Mouse (Mus musculus) kidney, embryonic 16.5 days (tissue): ENCODE data around the gene Rab20. TPM values are rescaled to one million over a fixed set of nuclear protein-coding genes. Genes with fewer than 3 reads are reported as not detected.
A peak's percentile ranks its signal among the peaks of the same experiment; 100 is the strongest.
"Not testable (repeated sequence)": the region's sequence is repeated elsewhere in the genome, so short reads cannot be mapped to it uniquely, and the experiment has no call there.

Source experiments
- ATAC-seq: fragments of 200-750 bp; cut with Nextera tagmentation; 2 replicates; pipeline ENCODE4 v1.8.0; 2017; ENCODE audit warnings: moderate TSS enrichment; ENCODE audit not compliant: low FRiP score, low TSS enrichment
- H3K27ac ChIP-seq: fragments of 300-500 bp; sonication (generic); 2 replicates; pipeline ENCODE4 v1.5.1; 2014; ENCODE audit warnings: low read length
- H3K27me3 ChIP-seq: fragments of 300-500 bp; sonication (generic); 2 replicates; pipeline ENCODE4 v1.6.1; 2014; ENCODE audit warnings: low read length, control low read depth, mixed read lengths; ENCODE audit not compliant: insufficient read depth
- H3K36me3 ChIP-seq: fragments of 300-500 bp; sonication (generic); 2 replicates; pipeline ENCODE4 v1.6.1; 2014; ENCODE audit warnings: low read length, control low read depth, mixed read lengths; ENCODE audit not compliant: insufficient read depth
- H3K4me1 ChIP-seq: fragments of 300-500 bp; sonication (generic); 2 replicates; pipeline ENCODE4 v1.6.1; 2014; ENCODE audit warnings: low read length, control low read depth, mixed read lengths; ENCODE audit not compliant: insufficient read depth
- H3K4me2 ChIP-seq: fragments of 300-500 bp; sonication (generic); replicated peaks from 2 replicates; pipeline ENCODE4 v1.6.1; 2014; ENCODE audit warnings: low read depth, low read length
- H3K4me3 ChIP-seq: fragments of 300-500 bp; sonication (generic); 2 replicates; pipeline ENCODE4 v1.5.1; 2014; ENCODE audit warnings: mild to moderate bottlenecking, low read length
- H3K9ac ChIP-seq: fragments of 300-500 bp; sonication (generic); replicated peaks from 2 replicates; pipeline ENCODE4 v1.6.1; 2014; ENCODE audit warnings: low read length
- H3K9me3 ChIP-seq: fragments of 300-500 bp; sonication (generic); 2 replicates; pipeline ENCODE4 v1.6.1; 2016; ENCODE audit warnings: low read length, control low read depth
- WGBS: fragments of 180-500 bp; shearing (Covaris S2); extraction: QIAGEN DNeasy Blood & Tissue Kit; methylation state at CpG from one replicate; pipeline ENCODE4 v1.1.7; 2014; 5-methylcytosine and 5-hydroxymethylcytosine counted together
- polyA plus RNA-seq: library from polyadenylated mRNA; unstranded; fragments of >200 nt; fragmentation: Nextera tagmentation; extraction: Ambion mirVana; gene quantifications from 2 replicates; pipeline ENCODE4 v1.2.1, GENCODE M21; 2015

The Rab20 gene
- polyA plus RNA-seq, 1 experiment from 2014 or later = 37.3 TPM

DNA sequence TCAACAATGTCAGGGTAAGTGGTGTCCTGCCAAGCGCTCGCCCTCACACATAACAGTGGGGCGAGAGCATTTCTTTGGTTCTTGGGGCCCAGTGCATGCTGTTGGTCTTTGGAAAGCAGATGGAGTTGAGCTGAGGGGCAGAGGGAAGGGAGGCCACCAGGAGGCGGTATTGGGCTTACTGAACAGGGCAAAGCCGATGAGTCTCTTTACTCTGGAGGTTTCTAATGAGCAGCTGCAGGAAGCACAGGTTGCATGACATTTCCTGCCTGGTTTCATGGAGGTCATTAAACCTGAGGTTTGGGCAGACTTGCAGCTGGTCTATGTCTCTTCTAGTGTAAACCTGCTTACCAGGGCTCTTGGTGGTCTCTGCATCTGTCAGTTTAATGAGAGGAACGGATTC lies 28.3 kb upstream of the Rab20 start:
- no peaks in the 10 kb centered on the region for H3K4me1 ChIP-seq
- peak; percentile 44; the same call in 1 of the 2 replicates for ATAC-seq
- H3K4me2 ChIP-seq = no peak overlapping the region
- no peaks in the 10 kb centered on the region for H3K9me3 ChIP-seq
- no peak overlapping the region for H3K4me3 ChIP-seq
- no peak overlapping the region for H3K27ac ChIP-seq
- H3K9ac ChIP-seq = no peak overlapping the region
- H3K27me3 ChIP-seq = no peaks in the 10 kb centered on the region
- WGBS = 67% methylated on average over 6 of the region's 6 CpGs
- peaks cover 65% of the 10 kb centered on the region for H3K36me3 ChIP-seq

DNA sequence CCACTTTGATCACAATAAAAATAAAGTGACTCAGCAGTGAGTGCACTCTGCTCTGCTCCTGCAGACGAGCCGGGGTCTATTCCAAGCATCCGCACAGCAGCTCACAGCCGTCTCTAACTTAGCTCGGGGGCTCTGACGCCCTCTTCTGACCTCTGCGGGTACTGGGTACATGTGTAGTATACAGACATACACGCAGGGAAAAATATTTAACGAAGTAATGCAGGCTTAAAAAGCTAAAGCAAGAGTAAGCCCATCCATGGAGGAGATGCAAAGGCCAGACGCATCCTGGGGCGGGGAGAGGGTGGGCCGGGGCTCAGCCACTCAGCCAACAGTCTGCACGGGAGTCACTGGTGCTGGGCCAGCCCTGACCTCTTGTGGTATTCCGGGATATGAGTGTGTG lies 27.6 kb upstream of the Rab20 start:
- Histone ChIP-seq H3K27me3 (no peaks in the 10 kb centered on the region), H3K4me1 (no peaks in the 10 kb centered on the region), H3K9me3 (no peaks in the 10 kb centered on the region), H3K27ac (no peak overlapping the region), H3K4me2 (no peak overlapping the region), H3K9ac (no peak overlapping the region), H3K4me3 (no peak overlapping the region), H3K36me3 (peaks cover 59% of the 10 kb centered on the region)
- no peak for ATAC-seq
- 84% methylated on average over 14 of the region's 14 CpGs for WGBS

DNA sequence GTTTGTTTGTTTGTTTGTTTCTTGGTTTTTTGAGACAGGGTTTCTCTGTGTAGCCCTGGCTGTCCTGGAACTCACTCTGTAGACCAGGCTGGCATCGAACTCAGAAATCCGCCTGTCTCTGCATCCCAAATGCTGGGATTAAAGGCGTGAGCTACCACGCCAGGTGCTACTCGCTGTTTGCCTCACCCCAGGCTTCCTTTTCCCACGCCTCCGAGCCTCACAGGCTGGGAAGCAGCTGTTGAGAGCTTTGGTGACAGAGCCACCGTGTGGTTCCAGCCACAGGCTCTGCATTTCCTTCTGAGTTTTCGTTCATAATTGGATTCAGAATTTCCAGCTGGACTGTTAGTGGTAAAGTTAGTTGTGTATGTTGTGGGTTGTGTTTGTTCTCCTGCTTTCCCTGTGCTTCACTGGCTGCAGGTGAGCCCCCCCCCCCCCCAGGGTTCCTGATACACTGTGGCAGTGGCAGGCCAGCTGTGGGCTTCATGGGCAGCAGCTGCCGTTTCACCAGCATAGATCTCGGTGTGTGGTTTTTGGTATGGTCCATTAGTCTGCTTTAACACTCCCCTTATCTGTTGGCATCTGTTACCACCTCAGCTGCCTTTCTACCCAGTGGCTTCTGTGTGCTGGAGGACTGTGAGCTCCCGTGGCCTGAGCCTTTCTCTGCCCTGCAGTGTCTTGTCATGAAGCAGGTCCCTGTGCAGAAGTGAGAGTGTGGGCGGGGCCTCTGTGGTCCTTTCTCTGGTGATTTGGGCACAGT lies 25.1 kb upstream of the Rab20 start:
- Histone ChIP-seq H3K9ac (no peak overlapping the region), H3K36me3 (peaks cover 36% of the 10 kb centered on the region), H3K27ac (no peak overlapping the region), H3K27me3 (no peaks in the 10 kb centered on the region), H3K4me3 (no peak overlapping the region), H3K9me3 (no peaks in the 10 kb centered on the region), H3K4me1 (peaks cover 3% of the 10 kb centered on the region), H3K4me2 (no peak overlapping the region)
- WGBS = 83% methylated on average over 13 of the region's 13 CpGs
- ATAC-seq = no peak

GRCm38 (mm10) chr8:11498786-11499485 lies 20.4 kb upstream of the Rab20 start:
- 85% methylated on average over 4 of the region's 4 CpGs for WGBS
- H3K27me3 ChIP-seq = no peaks in the 10 kb centered on the region
- H3K9me3 ChIP-seq = no peaks in the 10 kb centered on the region
- peak overlapping the region; percentile 92; the same call in 1 of the 2 replicates for H3K9ac ChIP-seq
- ATAC-seq = no peak
- H3K4me1 ChIP-seq = peaks cover 18% of the 10 kb centered on the region
- peaks cover 10% of the 10 kb centered on the region for H3K36me3 ChIP-seq
- no peak overlapping the region for H3K4me2 ChIP-seq
- peak overlapping the region; percentile 95; the same call in 1 of the 2 replicates for H3K4me3 ChIP-seq
- no peak overlapping the region for H3K27ac ChIP-seq

DNA sequence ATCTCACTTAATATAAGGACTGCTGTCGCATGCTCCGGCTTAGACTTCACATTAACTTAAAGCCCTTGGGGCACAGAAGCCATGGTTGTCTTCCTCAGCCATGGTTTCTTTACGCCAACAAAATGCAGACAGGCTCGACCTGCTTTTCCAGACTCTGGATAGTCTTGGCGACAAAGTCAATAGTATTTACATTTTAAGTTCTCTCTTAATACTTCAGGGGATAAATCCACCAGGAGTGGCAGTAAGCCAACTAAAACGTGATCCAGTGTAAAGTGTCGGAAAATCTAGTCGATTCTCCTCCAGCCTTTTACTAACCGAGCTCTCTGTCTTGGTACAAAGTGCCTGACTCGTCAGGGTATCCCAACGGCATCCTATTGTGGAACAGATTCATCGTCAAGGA lies 19.8 kb upstream of the Rab20 start:
- H3K9ac ChIP-seq = peak overlapping the region; percentile 92
- no peak for ATAC-seq
- 76% methylated on average over 12 of the region's 12 CpGs for WGBS
- no peaks in the 10 kb centered on the region for H3K27me3 ChIP-seq
- H3K9me3 ChIP-seq = no peaks in the 10 kb centered on the region
- peak overlapping the region; percentile 95 for H3K4me3 ChIP-seq
- H3K27ac ChIP-seq = no peak overlapping the region
- H3K4me2 ChIP-seq = peak overlapping the region; percentile 64
- peaks cover 18% of the 10 kb centered on the region for H3K4me1 ChIP-seq
- H3K36me3 ChIP-seq = peaks cover 4% of the 10 kb centered on the region

- no peaks in the 10 kb centered on the region for H3K27me3 ChIP-seq
- H3K4me2 ChIP-seq = peak within 1 kb of the TSS; percentile 64
- peak; percentile 98 for ATAC-seq
- no peaks in the 10 kb centered on the region for H3K36me3 ChIP-seq
- H3K4me1 ChIP-seq = peaks cover 18% of the 10 kb centered on the region
- peak within 1 kb of the TSS; percentile 67 for H3K27ac ChIP-seq
- H3K9ac ChIP-seq = peak within 1 kb of the TSS; percentile 92
- 3% methylated on average over 66 of the region's 73 CpGs for WGBS
- H3K9me3 ChIP-seq = no peaks in the 10 kb centered on the region
- H3K4me3 ChIP-seq = peak within 1 kb of the TSS; percentile 95
These were observed 18.8 kb upstream of the Rab20 start, which contains the start of gene Naxd for GRCm38 (mm10) chr8:11497017-11497990. Naxd (plus strand) TSS chr8:11497506.

DNA sequence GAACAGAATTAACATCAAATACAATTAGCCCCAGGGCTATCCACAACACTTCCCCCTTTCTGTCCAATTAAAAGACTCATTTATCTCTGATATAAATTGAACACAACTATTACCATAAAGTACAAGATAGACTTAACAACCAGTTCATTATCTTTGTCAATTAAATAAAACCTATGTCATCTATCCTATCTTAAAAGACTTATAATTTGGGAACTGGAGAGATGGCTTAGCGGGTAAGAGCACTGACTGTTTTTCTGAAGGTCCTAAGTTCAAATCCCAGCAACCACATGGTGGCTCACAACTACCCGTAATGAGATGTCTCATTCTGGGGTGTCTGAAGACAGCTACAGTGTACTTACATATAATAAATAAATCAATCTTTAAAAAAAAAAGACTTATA lies 13.8 kb upstream of the Rab20 start:
- not testable (repeated sequence) for H3K4me2 ChIP-seq, H3K4me1 ChIP-seq, H3K4me3 ChIP-seq, H3K9ac ChIP-seq, H3K27me3 ChIP-seq, H3K36me3 ChIP-seq, H3K27ac ChIP-seq, ATAC-seq, H3K9me3 ChIP-seq
- 84% methylated on average over 2 of the region's 2 CpGs for WGBS

DNA sequence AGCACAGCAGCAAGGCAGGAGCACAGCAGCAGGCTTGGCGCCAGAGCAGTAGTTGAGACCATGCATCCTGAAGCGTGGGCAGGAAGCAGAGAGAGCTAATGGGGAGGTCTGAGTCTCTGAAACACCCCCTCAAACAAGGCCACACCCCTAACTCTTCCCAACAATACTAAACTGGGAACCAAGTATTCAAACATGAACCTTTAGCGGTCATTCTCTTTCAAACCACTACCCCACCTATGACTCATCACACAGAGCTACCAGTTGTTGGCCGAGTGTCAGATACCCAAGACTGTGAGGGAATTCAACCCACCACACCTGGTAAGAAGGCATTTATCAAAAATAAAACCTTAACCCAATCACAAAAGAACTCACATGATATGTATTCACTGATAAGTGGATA lies 8.7 kb upstream of the Rab20 start:
- no peak for ATAC-seq
- Histone ChIP-seq H3K9ac (no peak overlapping the region), H3K36me3 (no peaks in the 10 kb centered on the region), H3K27me3 (0 out of 2 replicates have a peak, but pooled peaks cover 5% of the 10 kb centered on the region), H3K9me3 (no peaks in the 10 kb centered on the region), H3K4me3 (no peak overlapping the region), H3K4me2 (no peak overlapping the region), H3K27ac (no peak overlapping the region), H3K4me1 (peaks cover 7% of the 10 kb centered on the region)
- WGBS = 72% methylated on average over 4 of the region's 4 CpGs

- no peak overlapping the region for H3K4me2 ChIP-seq
- H3K4me3 ChIP-seq = no peak overlapping the region
- no peaks in the 10 kb centered on the region for H3K36me3 ChIP-seq
- no peak overlapping the region for H3K27ac ChIP-seq
- ATAC-seq = peak; percentile 47; the same call in 1 of the 2 replicates
- H3K9ac ChIP-seq = no peak overlapping the region
- WGBS = 18% methylated on average over 7 of the region's 7 CpGs
- peaks cover 15% of the 10 kb centered on the region for H3K4me1 ChIP-seq
- H3K27me3 ChIP-seq = 0 out of 2 replicates have a peak, but pooled peaks cover 5% of the 10 kb centered on the region
- no peaks in the 10 kb centered on the region for H3K9me3 ChIP-seq
These were observed 7.6 kb upstream of the Rab20 start for GRCm38 (mm10) chr8:11486142-11486541.
